Mouse (Mus musculus): ENCODE measurements around the gene Adam12.

Adam12 gene

GRCm38 (mm10) chr7:134088548-134089347, 143.2 kb downstream of the Adam12 start:
- in situ Hi-C loops (cut with MboI; ENCODE audit: unreplicated experiment in 2 of 2), result no loop called here

DNA sequence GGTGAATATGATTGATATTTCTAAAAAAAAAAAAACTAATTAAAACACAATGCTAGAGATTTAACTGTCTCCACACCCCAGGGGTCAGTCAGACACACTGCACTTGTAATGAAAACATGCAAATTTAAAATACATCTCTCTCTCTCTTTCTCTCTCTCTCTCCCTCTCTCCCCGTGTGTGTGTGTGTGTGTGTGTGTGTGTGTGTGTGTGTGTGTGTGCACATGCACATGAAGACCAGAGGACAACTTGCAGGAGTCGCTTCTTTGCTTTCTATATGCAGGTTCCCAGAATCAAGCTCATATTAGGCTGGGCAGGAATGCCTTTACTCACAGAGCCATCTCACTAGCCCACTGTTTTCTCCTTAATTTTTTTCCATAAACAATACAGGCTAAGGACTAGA, 146.6 kb downstream of the Adam12 start:
- in situ Hi-C loops (cut with MboI; ENCODE audit: unreplicated experiment in 2 of 2), result no loop called here

DNA sequence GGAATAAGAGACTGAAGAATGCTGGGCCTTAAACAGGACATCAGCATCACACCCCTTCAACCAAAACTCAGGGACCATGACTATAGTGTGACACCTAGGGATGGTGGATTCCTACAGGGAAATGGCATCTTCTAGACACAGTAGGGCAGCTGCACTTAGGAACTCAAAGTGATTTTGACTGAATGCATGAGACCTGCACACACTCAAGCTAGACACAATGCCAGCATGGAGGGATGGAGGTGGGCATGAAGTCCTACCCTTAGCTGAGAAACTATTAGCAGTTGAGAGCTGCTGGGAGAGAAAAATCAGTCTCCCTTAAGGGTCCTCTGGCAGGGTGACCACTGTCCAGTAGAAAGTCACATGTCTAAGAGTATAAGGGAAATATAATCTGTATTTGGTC, 147.0 kb downstream of the Adam12 start:
- in situ Hi-C loops (cut with MboI; ENCODE audit: unreplicated experiment in 2 of 2), result no loop called here

DNA sequence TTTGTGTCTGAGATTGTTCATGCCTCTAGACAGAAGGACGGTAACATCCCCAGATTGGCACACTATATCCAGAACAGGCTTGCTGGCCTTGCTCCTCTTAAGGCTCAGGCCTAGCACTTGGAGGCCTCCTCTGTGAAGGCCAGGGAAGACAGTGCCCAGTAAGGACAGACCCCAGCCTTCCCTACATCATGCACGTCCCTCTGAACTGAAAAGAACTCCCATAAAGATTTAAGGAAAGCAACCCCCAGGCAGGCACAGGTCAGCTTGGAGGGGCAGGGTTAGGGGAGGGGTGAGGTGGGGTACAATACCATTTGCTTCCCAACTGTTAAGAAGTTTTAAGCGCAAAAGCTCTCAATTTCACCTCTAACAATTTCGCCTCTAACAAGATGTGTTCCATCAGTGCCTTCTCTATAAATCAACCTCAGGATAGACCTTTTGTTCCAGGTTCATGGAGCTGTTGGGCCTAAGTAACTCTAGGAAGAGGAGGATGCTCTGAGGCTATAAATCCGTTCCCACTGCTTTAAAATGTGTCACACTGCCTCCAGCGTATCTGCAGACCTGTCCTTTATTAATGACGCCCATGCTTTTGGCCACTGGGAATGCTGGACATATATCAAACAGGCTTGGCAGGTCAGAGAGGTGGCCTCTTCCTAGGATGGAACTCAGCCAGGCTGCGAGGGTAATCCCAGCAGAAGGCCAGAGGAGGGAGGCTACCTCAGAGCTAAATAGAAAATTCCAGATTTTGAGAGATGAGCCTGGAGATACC, 150.5 kb downstream of the Adam12 start:
- in situ Hi-C loops (cut with MboI; ENCODE audit: unreplicated experiment in 2 of 2), result no loop called here

- in situ Hi-C loops (cut with MboI; ENCODE audit: unreplicated experiment in 2 of 2), result no loop called here
These were observed 151.8 kb downstream of the Adam12 start for GRCm38 (mm10) chr7:134079980-134080725.

DNA sequence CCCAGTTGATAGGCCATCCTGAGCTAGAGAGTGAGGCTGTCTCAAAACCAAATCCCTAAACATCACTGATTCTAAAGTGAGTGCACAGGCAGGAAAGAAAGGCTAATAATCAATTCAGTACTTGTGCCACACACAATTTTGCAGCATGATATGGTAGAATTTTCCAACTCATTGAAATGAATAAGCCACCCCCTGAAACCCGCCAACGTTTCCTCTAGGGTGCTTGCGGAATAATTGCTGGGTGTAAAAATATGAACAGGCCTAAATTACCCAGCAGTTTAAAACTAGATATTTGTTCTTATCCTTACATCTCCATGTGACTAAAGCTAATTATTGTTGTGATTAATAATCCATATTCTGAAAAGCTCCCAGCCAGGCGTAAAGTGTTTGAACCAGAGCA, 154.3 kb downstream of the Adam12 start:
- in situ Hi-C loops (cut with MboI; ENCODE audit: unreplicated experiment in 2 of 2), result no loop called here

DNA sequence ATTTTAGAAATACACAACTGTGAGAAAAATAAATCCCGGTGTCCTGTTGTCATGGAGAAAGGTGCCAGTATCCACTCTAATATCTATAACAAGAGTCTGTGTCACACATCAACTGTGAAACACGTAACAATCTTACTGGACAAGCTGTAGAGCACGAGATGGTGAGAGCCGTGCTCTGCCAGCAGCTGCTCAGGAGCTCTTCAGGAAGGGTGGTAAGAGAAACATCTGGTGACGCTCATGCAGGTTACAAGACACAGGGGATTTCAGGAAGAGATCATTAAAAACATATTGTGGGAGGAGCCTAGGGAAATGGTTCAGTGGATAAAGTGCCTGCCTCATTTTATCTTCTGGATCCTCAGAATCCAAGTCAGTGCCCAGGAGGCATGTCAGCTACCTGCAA, 158.9 kb downstream of the Adam12 start:
- in situ Hi-C loops (cut with MboI; ENCODE audit: unreplicated experiment in 2 of 2), result no loop called here

GRCm38 (mm10) chr7:134071153-134071885, 160.6 kb downstream of the Adam12 start:
- in situ Hi-C loops (cut with MboI; ENCODE audit: unreplicated experiment in 2 of 2), result no loop called here

- in situ Hi-C loops (cut with MboI; ENCODE audit: unreplicated experiment in 2 of 2), result no loop called here
These were observed 169.3 kb downstream of the Adam12 start for GRCm38 (mm10) chr7:134062629-134063028.

DNA sequence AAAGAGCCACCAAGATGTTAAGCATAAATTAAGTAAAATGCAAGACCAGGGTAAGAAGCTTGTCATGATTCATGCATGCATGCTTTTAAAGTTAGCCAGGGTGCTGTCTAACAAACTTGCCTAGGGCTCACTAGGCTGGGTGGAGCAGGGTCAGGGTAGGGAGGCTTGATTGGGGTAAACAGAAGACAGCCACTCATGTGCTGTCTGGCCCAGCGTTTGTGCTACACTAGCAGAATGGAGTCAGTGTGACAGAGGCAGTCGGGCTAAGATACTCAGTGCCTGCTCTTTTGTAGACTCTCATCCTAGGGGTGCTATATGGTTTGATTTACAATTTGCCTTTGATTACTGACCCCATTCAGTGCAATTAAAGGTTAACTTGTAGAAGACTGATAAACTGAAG, 179.5 kb downstream of the Adam12 start:
- in situ Hi-C loops (cut with MboI; ENCODE audit: unreplicated experiment in 2 of 2), result no loop called here

DNA sequence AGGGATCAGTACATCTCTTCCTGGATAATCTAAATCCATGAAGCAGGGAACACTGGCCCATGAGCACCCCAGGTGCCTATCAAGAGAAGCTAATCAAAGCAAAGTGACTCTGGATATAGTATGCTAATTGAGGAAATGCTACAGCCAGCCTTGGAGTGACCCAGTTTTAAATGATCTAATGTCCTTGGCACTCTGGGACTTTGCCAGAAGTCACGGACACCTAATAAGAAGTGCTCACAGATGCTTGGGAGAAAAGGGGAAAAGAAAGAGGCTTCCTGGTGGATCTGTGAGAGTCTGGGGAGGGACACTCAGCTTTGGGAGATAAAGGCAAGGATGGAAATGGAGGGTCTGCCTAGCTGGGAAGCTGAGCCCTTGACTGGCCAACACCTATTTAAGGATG, 181.6 kb downstream of the Adam12 start:
- in situ Hi-C loops (cut with MboI; ENCODE audit: unreplicated experiment in 2 of 2), result no loop called here

GRCm38 (mm10) chr7:134046376-134046775, 185.6 kb downstream of the Adam12 start:
- in situ Hi-C loops (cut with MboI; ENCODE audit: unreplicated experiment in 2 of 2), result no loop called here

DNA sequence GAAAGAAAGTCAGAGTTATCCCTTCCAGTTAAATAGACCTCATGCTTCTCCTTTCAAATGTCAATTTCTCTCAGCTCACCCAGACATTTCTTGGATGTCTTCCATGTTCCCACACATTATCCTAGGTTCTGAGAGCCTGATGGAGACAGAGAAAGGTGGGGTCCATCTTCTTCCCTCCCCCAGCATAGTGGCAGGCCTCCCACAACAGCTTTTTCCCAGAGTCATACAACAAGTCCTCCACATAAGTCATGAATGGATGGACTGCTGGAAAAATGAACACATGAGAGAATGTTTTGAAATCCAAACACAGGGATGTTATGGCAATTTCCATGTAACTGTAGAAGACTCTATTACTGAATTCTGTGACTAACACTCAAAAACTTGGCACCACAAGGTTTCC, 188.4 kb downstream of the Adam12 start:
- in situ Hi-C loops (cut with MboI; ENCODE audit: unreplicated experiment in 2 of 2), result no loop called here

- in situ Hi-C loops (cut with MboI; ENCODE audit: unreplicated experiment in 2 of 2), result no loop called here
These were observed 189.3 kb downstream of the Adam12 start for GRCm38 (mm10) chr7:134042614-134043013.

- in situ Hi-C loops (cut with MboI; ENCODE audit: unreplicated experiment in 2 of 2), result no loop called here
These were observed 198.0 kb downstream of the Adam12 start for GRCm38 (mm10) chr7:134033939-134034338.

DNA sequence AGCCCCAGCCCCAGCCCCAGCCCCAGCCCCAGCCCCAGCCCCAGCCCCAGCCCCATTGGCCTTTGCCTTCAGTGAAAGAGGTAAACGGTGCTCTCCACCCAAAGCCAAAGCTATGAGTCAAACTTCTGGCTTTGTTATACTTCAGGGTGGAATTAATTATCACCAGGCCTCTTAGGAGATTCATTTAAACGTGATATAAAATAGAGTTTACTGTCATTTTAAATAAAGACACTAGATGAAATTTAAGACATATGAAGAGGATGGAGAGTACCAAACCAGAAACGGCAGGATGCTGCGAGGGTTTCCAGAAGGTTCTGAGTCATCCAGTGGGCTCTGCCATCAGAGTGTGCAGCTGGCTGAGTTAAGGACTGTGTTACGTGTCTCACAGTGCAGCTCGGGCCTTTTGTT, 199.0 kb downstream of the Adam12 start:
- in situ Hi-C loops (cut with MboI; ENCODE audit: unreplicated experiment in 2 of 2), result no loop called here

- in situ Hi-C loops (cut with MboI; ENCODE audit: unreplicated experiment in 2 of 2), result no loop called here
These were observed 200.2 kb downstream of the Adam12 start for GRCm38 (mm10) chr7:134031787-134032186.

- in situ Hi-C loops (cut with MboI; ENCODE audit: unreplicated experiment in 2 of 2), result no loop called here
These were observed 200.7 kb downstream of the Adam12 start for GRCm38 (mm10) chr7:134031256-134031655.

DNA sequence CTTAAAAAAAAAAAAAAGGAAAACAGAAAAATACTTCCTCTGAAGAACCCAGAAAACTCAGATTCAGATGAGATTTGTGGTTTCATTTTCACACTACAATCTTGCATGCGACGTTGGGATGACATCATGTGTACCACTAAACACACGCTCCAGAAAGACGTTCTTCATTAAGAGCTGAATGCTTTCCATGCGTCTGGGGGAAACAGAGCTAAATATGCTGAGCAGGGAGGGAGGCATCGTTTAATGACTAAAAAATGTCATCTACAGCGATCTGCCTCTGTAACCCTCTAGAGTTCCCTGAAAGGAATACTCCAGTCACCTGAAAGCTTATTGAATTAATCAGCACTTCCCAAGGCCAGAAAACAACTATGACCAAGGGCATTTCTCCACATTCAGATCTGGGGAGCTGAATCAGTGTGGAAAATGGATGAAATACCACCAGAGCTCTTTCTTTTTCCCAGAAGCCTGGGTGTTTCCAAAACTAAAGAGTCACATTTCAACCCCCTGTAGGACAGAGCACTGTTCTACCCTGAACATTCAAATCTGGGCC, 203.6 kb downstream of the Adam12 start:
- in situ Hi-C loops (cut with MboI; ENCODE audit: unreplicated experiment in 2 of 2), result no loop called here

DNA sequence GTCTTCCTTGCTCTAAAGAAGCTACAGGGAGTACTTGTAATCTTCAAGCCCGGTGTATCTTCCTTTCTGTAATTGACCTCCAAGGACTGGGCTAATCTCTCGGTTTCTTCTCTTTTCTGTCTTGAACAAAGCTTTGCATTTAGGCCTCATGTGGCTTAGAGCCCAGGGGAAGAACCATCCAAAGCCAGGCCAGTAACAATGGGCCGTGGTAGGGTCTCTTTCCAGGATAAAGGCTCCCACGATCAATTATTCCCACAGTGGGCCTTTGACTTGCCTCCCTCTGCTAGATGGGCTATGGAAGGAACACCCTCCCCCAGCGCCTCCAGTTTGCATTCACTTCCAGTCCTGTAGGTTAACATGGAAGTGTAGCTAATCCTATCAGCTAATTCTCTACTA, 204.9 kb downstream of the Adam12 start:
- in situ Hi-C loops (cut with MboI; ENCODE audit: unreplicated experiment in 2 of 2), result no loop called here
